Mouse (Mus musculus): ENCODE data around the gene Sox18.

Sox18 gene

GRCm38 (mm10) chr2:181671326-181671725, at the start of gene Sox18:
TSS of gene Sox18 (minus strand) at chr2:181671640.
- DNase-seq (ENCODE audit: low read depth, low spot score) = no peak

GRCm38 (mm10) chr2:181721200-181721599, 49.8 kb upstream of the Sox18 start:
- DNase-seq (ENCODE audit: low read depth, low spot score) = no peak

- DNase-seq (ENCODE audit: low read depth, low spot score) = no peak
Observed at GRCm38 (mm10) chr2:181720061-181720460, 48.6 kb upstream of the Sox18 start.

GRCm38 (mm10) chr2:181716991-181717390, 45.6 kb upstream of the Sox18 start:
- no peak for DNase-seq (ENCODE audit: low read depth, low spot score)

GRCm38 (mm10) chr2:181715382-181715781, 43.9 kb upstream of the Sox18 start:
- DNase-seq (ENCODE audit: low read depth, low spot score) = no peak

GRCm38 (mm10) chr2:181714903-181715326, 43.5 kb upstream of the Sox18 start, which contains the start of gene Oprl1:
TSS of gene Oprl1 (plus strand) at chr2:181715016.
- no peak for DNase-seq (ENCODE audit: low read depth, low spot score)

GRCm38 (mm10) chr2:181713749-181714148, 42.3 kb upstream of the Sox18 start:
- no peak for DNase-seq (ENCODE audit: low read depth, low spot score)

- no peak for DNase-seq (ENCODE audit: low read depth, low spot score)
Observed at GRCm38 (mm10) chr2:181706668-181707067, 35.2 kb upstream of the Sox18 start.

- no peak for DNase-seq (ENCODE audit: low read depth, low spot score)
Observed at GRCm38 (mm10) chr2:181698241-181698640, 26.8 kb upstream of the Sox18 start, which contains the start of gene Lkaaear1. TSS of gene Lkaaear1 (minus strand) at chr2:181698442.

- no peak for DNase-seq (ENCODE audit: low read depth, low spot score)
Observed at GRCm38 (mm10) chr2:181696801-181697420, 25.5 kb upstream of the Sox18 start.

- DNase-seq (ENCODE audit: low read depth, low spot score) = no peak
Observed at GRCm38 (mm10) chr2:181695776-181696175, 24.3 kb upstream of the Sox18 start.

GRCm38 (mm10) chr2:181694581-181694980, 23.1 kb upstream of the Sox18 start:
- no peak for DNase-seq (ENCODE audit: low read depth, low spot score)

GRCm38 (mm10) chr2:181693339-181694280, 22.2 kb upstream of the Sox18 start, which contains the start of gene Rgs19:
TSS of gene Rgs19 (minus strand) at chr2:181693977.
- peak; percentile 75 for DNase-seq (ENCODE audit: low read depth, low spot score)

- DNase-seq (ENCODE audit: low read depth, low spot score) = no peak
Observed at GRCm38 (mm10) chr2:181692304-181692703, 20.9 kb upstream of the Sox18 start.

GRCm38 (mm10) chr2:181691571-181691970, 20.1 kb upstream of the Sox18 start:
- DNase-seq (ENCODE audit: low read depth, low spot score) = no peak

- DNase-seq (ENCODE audit: low read depth, low spot score) = no peak
Observed at GRCm38 (mm10) chr2:181691083-181691482, 19.6 kb upstream of the Sox18 start.

- no peak for DNase-seq (ENCODE audit: low read depth, low spot score)
Observed at GRCm38 (mm10) chr2:181689466-181690160, 18.2 kb upstream of the Sox18 start.

GRCm38 (mm10) chr2:181687586-181687985, 16.1 kb upstream of the Sox18 start:
- DNase-seq (ENCODE audit: low read depth, low spot score) = no peak

GRCm38 (mm10) chr2:181685686-181686085, 14.2 kb upstream of the Sox18 start:
- DNase-seq (ENCODE audit: low read depth, low spot score) = no peak

- no peak for DNase-seq (ENCODE audit: low read depth, low spot score)
Observed at GRCm38 (mm10) chr2:181684713-181685112, 13.3 kb upstream of the Sox18 start.

GRCm38 (mm10) chr2:181683381-181683780, 11.9 kb upstream of the Sox18 start:
- no peak for DNase-seq (ENCODE audit: low read depth, low spot score)

GRCm38 (mm10) chr2:181681978-181682377, 10.5 kb upstream of the Sox18 start:
- DNase-seq (ENCODE audit: low read depth, low spot score) = no peak

All from forelimb bud, embryonic 11.5 days (tissue).